Mouse (Mus musculus) kidney, adult 2 months (tissue): Measurements from ENCODE around the gene Mum1. TPM values are rescaled to one million over a fixed set of nuclear protein-coding genes. Genes with fewer than 3 reads are reported as not detected.

Source experiments
- DNase-seq: peaks from one replicate; pipeline ENCODE4 v3.0.0; 2021
- H3K27ac ChIP-seq: fragments of 200-500 bp; 2 replicates; pipeline ENCODE4 v1.5.1; 2012; ENCODE audit warnings: low read depth, low read length, control low read depth, inconsistent platforms; ENCODE audit not compliant: insufficient read depth
- H3K27me3 ChIP-seq: fragments of 200-500 bp; replicated peaks from 2 replicates; pipeline ENCODE4 v1.6.1; 2012; ENCODE audit warnings: mild to moderate bottlenecking, moderate library complexity, low read length, inconsistent platforms; ENCODE audit not compliant: control insufficient read depth, insufficient read depth
- H3K36me3 ChIP-seq: fragments of 200-500 bp; 2 replicates; pipeline ENCODE4 v1.6.1; 2012; ENCODE audit warnings: mild to moderate bottlenecking, moderate library complexity, low read length, inconsistent platforms; ENCODE audit not compliant: control insufficient read depth, insufficient read depth
- H3K4me1 ChIP-seq: fragments of 200-500 bp; 2 replicates; pipeline ENCODE4 v1.6.1; 2011; ENCODE audit warnings: low read length; ENCODE audit not compliant: control insufficient read depth, insufficient read depth
- H3K4me3 ChIP-seq: fragments of 200-500 bp; 2 replicates; pipeline ENCODE4 v1.5.1; 2011; ENCODE audit warnings: mild to moderate bottlenecking, low read depth, low read length, control low read depth; ENCODE audit not compliant: insufficient read depth
- CTCF ChIP-seq: fragments of 200-500 bp; conservative IDR thresholded peaks from 2 replicates; pipeline ENCODE4 v1.5.1; 2011; ENCODE audit warnings: low read depth, mild to moderate bottlenecking, control low read depth, low read length, moderate library complexity, mixed read lengths; ENCODE audit not compliant: insufficient read depth, insufficient read length
- POLR2A ChIP-seq: fragments of 200-500 bp; IDR thresholded peaks from one replicate; pipeline ENCODE4 v1.6.1; 2011; ENCODE audit warnings: low read depth, low read length, control low read depth
- WGBS: fragments of 180-500 bp; shearing (Covaris S2); methylation state at CpG from one replicate; pipeline ENCODE4 v1.1.7; 2018; 5-methylcytosine and 5-hydroxymethylcytosine counted together
- polyA plus RNA-seq: library from polyadenylated mRNA; depleted of rRNA; stranded (reverse); fragments of >200 nt; gene quantifications from 2 replicates; pipeline ENCODE4 v1.2.3, GENCODE M21; 2012

Mum1 gene
- polyA plus RNA-seq, 1 experiment = 30.4 TPM

DNA sequence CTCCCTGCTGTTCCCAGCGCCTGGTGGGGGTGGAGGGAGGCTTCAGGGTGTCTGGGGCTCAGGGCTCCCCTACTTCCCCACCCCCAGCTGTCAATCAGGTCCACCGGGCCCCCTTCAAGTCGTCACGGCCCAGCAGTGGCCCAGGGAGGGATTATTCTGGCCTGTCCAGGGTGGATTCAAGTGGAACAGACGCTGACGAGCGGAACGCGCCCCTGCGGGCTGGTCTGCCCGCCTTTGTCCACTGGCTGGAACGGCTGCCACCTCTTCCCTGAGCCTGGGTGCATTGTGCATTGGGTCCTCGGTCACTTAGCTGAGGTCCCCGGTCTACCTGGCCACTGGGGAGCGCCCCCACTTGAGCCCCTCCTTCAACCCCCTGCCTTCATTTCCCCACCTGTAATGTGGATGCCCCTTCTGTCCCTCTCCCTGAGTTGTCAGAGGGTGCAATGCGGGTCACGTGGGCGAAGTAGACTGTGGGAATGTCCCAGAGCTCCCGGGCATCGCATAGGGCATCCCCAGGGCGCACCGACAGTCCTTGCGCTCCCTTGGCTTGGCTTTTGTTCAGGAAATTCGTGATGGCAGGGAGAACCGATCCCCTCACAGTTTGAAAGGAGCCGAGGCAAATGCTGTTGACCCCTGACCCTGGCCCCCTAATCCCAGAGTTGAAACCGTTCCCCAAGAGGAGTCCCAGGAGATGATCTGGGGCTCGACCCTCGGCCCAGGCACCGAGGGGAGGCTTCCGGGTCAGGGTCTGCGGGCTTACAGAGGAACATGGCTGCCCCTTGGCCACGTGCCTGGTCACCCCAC, 29.3 kb upstream of the Mum1 start:
- no peak for DNase-seq
- H3K27ac ChIP-seq = no peak overlapping the region
- no peak overlapping the region for H3K4me3 ChIP-seq
- H3K4me1 ChIP-seq = no peaks in the 10 kb centered on the region
- H3K27me3 ChIP-seq = no peaks in the 10 kb centered on the region
- WGBS = 59% methylated on average over 33 of the region's 33 CpGs
- no peak for TF ChIP-seq POLR2A
- no peak for TF ChIP-seq CTCF
- H3K36me3 ChIP-seq = no peaks in the 10 kb centered on the region

- 52% methylated on average over 3 of the region's 3 CpGs for WGBS
- Histone ChIP-seq H3K27me3 (no peaks in the 10 kb centered on the region), H3K4me3 (no peak overlapping the region), H3K36me3 (no peaks in the 10 kb centered on the region), H3K27ac (no peak overlapping the region), H3K4me1 (no peaks in the 10 kb centered on the region)
- peak; percentile 91 for TF ChIP-seq CTCF
- no peak for TF ChIP-seq POLR2A
- peak; percentile 94 for DNase-seq
These were observed 26.7 kb upstream of the Mum1 start for GRCm38 (mm10) chr10:80199440-80200008.

GRCm38 (mm10) chr10:80200485-80200884, 25.7 kb upstream of the Mum1 start:
- TF ChIP-seq CTCF (no peak), POLR2A (no peak)
- no peak overlapping the region for H3K4me3 ChIP-seq
- H3K27me3 ChIP-seq = no peaks in the 10 kb centered on the region
- no peak overlapping the region for H3K27ac ChIP-seq
- WGBS = 87% methylated on average over 6 of the region's 6 CpGs
- no peaks in the 10 kb centered on the region for H3K36me3 ChIP-seq
- DNase-seq = no peak
- H3K4me1 ChIP-seq = no peaks in the 10 kb centered on the region

- Histone ChIP-seq H3K36me3 (no peaks in the 10 kb centered on the region), H3K4me3 (no peak overlapping the region), H3K27ac (no peak overlapping the region), H3K27me3 (no peaks in the 10 kb centered on the region), H3K4me1 (no peaks in the 10 kb centered on the region)
- 47% methylated on average over 7 of the region's 7 CpGs for WGBS
- no peak for DNase-seq
- TF ChIP-seq POLR2A (no peak), CTCF (no peak)
These were observed 22.2 kb upstream of the Mum1 start for GRCm38 (mm10) chr10:80204055-80204454.

GRCm38 (mm10) chr10:80207201-80207600, 19.0 kb upstream of the Mum1 start:
- no peak for DNase-seq

GRCm38 (mm10) chr10:80207676-80208075, 18.6 kb upstream of the Mum1 start:
- DNase-seq = no peak
- Histone ChIP-seq H3K4me1 (no peaks in the 10 kb centered on the region), H3K4me3 (no peak overlapping the region), H3K27me3 (no peaks in the 10 kb centered on the region), H3K36me3 (no peaks in the 10 kb centered on the region), H3K27ac (no peak overlapping the region)
- 85% methylated on average over 10 of the region's 10 CpGs for WGBS
- no peak for TF ChIP-seq POLR2A
- no peak for TF ChIP-seq CTCF

More at GRCm38 (mm10) chr10:80207201-80207600, 19.0 kb upstream of the Mum1 start:
- WGBS = 91% methylated on average over 1 of the region's 1 CpGs
- Histone ChIP-seq H3K4me1 (no peaks in the 10 kb centered on the region), H3K36me3 (no peaks in the 10 kb centered on the region), H3K27me3 (no peaks in the 10 kb centered on the region), H3K27ac (no peak overlapping the region), H3K4me3 (no peak overlapping the region)
- TF ChIP-seq CTCF = no peak
- TF ChIP-seq POLR2A = no peak

GRCm38 (mm10) chr10:80208248-80208647, 18.0 kb upstream of the Mum1 start:
- TF ChIP-seq POLR2A (no peak), CTCF (no peak)
- Histone ChIP-seq H3K4me3 (no peak overlapping the region), H3K36me3 (no peaks in the 10 kb centered on the region), H3K27ac (no peak overlapping the region), H3K27me3 (no peaks in the 10 kb centered on the region), H3K4me1 (no peaks in the 10 kb centered on the region)
- DNase-seq = no peak
- WGBS = 90% methylated on average over 4 of the region's 4 CpGs
